Mouse (Mus musculus) adrenal gland (tissue): ENCODE data around the gene Kdm4c.
"Not testable (repeated sequence)": the region's sequence is repeated elsewhere in the genome, so short reads cannot be mapped to it uniquely, and the experiment has no call there.

ENCODE experiments used
- intact Hi-C: fragments of 180-260 bp; cut with DNase I; formaldehyde crosslinking; loops from one replicate; pipeline ENCODE4 v1.15.1; 2025

Gene Kdm4c

DNA sequence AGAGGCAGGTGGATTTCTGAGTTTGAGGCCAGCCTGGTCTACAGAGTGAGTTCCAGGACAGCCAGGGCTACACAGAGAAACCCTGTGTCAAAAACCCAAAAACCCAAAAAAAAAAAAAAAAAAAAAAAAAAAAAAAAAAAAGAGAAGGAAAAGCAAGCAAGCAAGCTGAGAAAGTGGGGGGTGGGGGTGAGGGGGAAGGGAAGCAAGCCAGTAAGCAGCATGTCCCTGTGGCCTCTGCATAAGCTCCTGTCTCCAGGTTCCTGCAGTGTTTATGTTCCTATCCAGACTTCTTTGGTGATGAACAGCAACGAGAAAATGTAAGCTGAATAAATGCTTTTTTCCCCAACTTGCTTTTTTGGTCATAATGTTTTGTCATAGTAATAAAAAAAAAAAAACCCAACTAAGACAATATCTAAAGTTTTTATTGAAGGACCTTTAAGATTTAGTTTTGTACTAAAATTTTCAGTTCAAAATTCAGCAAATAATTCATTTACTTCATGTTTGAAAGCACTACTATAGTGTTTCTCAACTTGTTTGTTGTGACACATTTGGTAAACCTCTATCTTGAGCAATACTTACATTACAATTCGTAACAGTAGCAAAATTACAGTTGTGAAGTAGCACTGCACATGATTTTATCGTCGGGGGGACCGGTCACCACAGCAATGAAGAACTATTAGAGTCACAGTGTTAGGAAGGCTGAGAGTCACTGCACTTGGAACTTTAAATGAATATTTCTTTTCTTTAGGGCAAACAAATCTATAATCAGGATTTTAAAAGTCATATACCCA is 63.2 kb downstream of the Kdm4c start:
- intact Hi-C loops: no loop called here

DNA sequence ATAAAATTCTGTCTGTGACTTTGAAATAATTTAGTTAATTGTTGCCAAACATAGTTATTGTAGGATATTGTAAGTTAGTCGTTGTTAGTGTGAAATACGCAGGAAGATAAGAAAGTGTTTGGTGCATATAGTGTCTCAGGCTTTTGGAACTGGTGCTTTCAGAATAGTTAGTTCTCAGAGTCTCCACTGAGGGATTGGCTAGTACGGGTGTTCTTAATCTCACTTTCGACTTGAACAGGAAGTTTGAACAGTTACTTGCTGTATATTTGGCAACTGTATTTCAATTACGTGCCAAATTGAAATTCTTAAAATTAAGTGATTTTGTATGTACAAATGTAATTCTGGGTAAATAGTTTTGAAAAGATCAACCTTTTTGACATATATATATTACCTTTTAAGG is 68.8 kb downstream of the Kdm4c start:
- intact Hi-C loops: no loop called here

DNA sequence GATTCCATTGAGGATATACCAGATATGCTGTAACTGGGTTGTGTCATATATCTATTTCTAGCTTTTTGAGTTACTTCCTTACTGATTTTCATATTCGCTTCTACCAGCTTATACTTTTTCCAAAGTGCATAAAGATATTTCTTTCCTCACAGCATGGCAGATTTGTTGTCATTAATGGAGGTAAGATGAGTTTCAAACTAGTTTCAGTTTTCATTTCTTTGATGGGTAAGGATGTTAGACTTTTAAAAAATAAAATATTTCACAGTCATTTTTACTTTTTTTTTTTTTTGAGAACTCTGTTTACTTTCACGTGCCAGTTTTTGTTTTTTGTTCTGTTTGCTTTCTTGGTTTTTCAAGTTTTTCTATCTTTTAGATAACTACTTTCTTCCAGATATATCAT is 70.6 kb downstream of the Kdm4c start:
- intact Hi-C loops: no loop called here

DNA sequence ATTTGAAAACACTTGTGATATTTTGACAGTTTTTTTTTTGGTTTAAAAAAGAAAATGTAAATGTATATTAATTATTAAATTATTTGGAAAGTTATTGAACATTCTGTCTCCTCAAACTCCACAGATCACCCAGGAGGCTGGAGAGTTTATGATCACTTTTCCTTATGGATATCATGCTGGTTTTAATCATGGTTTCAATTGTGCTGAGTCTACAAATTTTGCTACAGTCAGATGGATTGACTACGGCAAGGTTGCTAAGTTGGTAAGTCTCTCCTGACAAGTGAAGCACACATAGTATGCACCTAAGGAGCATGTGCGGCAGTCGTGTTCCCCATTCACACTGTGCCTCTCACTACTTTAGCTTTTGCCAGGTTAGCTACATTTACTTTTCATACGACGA is 73.1 kb downstream of the Kdm4c start:
- intact Hi-C loops: no loop called here

DNA sequence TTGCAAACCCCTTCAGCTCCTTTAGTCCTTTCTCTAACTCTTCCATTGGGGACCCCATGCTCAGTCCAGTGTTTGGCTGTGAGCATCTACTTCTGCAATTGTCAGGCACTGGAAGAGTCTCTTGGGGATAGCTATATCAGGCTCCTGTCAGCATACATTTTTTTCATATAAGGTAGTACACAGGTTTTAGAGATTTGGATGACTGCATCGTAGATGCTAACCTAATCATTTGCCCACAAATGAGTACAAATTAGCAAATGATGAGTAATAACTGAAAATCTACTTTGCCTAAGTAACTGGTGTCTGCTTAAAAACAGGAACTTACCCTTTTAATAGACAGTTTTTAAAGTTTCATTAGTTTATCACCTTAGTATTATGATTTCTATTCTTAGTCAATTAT is 77.0 kb downstream of the Kdm4c start:
- intact Hi-C loops: no loop called here

DNA sequence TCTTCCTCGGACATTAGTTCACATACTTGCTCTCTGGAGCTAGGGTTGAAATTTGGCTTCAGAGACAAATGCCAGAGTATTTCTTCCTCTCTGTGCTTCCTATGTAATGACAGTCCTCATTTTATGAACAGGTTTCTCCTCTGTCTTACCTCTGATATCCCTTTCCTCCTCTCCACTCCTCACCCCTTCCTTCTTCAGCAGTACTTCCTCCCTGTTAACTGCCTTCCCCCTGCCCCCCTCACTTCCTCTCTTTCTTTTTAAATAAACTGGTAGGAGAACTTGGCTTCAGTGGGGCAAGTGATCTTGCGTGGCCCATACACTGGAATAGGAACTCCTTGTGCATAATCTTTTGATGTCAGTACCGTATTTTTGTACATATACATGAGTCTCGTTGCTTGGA is 115.2 kb downstream of the Kdm4c start:
- intact Hi-C loops: no loop called here

DNA sequence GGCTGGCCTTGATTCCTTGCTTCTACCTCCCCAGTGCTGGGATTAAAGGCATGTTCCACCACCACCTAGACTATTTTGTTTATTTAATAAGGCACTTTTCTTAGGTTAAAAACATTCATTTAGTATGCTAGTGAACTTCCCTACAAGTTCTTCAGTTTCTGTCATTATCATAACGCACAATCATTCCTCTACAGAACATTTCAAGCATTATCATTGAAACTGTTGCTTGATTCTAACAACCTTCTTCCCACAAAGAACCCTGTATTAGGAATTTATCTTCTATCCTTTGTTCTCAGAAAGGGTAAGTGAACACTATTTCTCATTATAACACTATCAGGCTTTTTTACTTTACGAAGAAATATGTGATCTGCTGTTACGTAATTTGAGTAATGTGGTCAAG is 118.0 kb downstream of the Kdm4c start:
- intact Hi-C loops: no loop called here

DNA sequence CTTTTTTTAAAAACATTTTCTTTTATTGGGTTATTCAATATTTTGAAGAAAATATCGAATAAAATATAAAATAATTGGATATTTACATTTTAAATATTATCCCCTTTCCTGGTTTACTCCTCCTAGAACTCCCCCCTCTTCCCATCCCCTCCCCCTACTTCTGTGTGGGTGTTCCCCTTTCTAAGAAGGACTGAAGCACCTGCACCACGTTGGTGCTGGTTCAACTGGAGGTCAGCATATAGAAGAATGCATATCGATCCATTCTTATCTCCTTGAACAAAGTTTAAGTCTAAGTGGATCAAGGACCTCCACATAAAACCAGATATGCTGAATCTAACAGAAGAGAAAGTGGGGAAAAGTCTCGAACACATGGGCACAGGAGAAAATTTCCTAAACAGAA is 144.3 kb downstream of the Kdm4c start:
- intact Hi-C loops: no loop called here

DNA sequence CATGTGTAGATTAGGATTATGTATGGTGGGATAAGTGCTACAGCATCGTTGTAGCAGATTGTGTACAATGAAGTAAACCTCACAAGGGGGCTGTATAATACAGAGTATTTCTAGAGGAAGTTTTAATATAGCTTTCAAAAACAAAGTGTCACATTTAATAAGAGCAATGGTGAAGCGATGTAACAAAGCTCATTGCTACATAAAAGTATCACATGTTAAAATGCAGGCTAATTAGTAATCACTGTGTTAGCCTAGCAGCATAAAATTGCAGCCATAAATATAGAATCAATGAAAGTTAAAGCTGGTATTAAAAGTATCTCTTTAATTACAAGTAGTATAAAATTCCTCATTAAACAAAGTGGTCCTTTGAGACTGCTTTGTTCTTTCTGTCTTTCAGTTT is 150.9 kb downstream of the Kdm4c start:
- intact Hi-C loops: no loop called here

DNA sequence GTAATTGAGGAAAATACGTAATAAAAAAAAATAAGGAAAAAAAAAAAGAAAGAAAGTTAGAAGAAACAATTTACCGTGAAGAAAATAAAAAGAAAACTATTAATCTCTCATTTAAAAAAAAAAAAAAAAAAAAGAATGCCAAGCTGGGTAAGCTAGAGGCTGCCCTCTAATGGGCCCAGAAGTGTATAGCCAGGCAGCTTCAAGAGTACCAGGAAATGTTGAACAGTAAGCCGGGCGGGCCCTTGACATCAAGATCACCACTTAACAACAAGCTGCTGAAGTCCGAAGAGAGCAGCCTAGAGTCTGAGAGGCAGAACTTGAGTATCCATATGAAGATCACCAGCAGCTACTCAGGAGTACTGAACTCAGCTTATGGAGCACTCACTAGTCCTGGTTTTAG is 154.3 kb downstream of the Kdm4c start:
- intact Hi-C loops: no loop called here

DNA sequence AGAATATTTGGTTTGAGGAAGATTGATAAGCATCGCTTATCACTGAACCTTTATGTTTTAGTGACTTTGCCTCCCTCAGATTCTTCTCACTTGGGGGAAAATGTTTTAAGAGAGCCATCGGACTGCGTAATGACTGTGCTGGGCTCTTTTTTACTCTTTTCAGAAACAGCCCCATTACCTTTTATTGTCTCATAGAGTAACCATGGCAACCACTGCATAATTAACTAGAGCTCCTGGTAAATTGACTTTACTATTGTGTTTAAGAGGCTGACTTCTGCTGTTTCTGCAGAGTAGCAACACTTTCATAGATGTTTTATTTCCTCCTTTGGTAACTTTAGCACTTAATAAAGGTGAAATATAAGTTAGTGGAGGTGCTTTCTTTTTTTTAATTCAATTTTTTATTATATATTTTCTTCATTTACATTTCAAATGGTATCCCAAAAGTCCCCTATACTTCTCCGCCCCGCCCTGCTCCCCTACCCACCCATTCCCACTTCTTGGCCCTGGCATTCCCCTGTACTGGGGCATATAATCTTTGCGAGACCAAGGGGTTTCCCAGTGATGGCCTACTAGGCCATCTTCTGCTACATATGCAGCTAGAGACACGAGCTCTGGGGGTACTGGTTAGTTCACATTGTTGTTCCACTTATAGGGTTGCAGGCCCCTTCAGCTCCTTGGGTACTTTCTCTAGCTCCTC is 159.5 kb downstream of the Kdm4c start:
- intact Hi-C loops: not testable (repeated sequence)

DNA sequence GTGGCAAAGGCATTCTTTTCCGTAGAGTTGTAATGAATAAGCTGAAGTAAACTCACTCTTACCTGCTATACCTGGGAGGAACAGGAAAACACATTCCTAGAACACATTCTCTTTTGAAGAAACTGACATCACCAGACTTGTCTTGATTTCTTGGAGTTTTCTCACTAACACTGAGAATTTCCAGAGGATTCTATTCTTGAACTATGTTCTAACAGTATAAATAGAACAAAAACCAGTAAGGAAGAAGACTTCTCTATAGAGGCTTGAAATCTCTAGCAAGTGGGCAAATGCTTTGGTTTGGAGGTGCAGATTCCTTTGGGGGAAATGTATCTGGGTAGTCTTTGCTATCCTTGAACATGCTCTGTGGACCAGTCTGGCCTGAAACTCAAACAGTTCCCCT is 166.4 kb downstream of the Kdm4c start:
- intact Hi-C loops: no loop called here

DNA sequence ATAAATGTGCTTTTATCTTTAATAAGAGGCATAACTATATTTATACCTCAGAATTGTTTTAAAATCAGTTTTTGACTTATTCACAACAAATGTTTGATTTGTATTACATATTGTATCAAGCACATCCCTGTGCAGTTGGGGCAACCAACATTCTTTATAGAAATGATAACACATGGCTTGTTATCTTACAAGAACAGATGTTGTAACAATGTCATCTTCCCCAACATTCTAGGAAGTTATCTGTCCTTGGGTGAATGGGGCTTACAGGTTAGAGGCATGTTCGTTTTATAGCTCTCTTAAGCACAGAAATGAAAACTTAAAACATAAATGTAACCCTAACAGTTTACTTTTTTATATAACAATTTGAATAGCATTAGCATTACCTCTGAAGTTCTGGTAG is 177.5 kb downstream of the Kdm4c start:
- intact Hi-C loops: no loop called here
